Mouse (Mus musculus): ENCODE measurements around the gene Fam184b. TPM values are rescaled to one million over a fixed set of nuclear protein-coding genes. Genes with fewer than 3 reads are reported as not detected.

Gene Fam184b
- total RNA-seq (2023), result not detected

GRCm38 (mm10) chr5:45638806-45639714, at the start of gene Fam184b:
TSS of gene Fam184b (minus strand) at chr5:45639614.

GRCm38 (mm10) chr5:45669598-45670279, 30.3 kb upstream of the Fam184b start, which contains the start of gene Ncapg:
TSS of gene Ncapg (plus strand) at chr5:45669919.

DNA sequence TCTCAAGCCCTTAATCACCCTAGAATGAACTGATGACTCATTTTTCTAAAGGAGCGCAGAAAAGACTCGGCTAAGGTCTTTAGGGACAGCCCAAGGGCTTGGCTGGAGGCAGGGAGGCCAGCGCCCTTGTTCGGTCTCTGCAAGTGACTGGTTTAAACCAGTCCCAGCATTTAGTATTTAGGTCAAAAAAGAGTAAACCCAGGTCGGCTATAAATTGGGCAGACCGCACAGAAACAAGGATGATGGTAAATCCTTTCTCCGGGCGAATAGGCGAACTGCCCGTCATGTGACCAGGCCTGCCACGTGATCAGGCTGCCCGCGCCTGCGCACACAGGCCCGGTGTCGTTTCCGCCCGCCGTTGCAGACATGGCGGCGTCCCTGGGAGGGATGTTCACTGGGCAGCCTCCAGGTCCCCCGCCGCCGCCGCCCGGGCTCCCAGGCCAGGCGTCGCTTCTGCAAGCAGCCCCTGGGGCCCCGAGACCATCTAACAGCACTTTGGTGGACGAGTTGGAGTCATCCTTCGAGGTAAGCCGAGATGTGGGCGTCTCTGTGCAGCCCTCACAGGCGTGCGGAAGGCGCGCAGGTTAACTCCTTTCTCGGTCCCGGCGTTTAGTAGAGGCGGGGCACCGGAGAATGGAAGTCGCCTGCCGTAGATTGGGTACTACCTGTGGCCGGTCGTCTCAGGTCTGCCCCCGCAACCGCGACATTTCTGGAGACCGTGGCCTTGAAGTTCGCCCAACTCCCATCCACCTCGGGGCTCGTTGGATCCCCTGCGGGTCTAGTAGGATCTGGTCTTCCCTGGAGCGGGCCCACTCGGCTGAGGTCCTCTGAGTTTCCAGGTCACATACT, 119.2 kb downstream of the Fam184b start, which contains the start of gene Med28:
Med28 (plus strand) TSS at position 270 of the 849 bp plus-strand sequence.

GRCm38 (mm10) chr5:45493191-45494092, 146.0 kb downstream of the Fam184b start, which contains the start of gene Lap3:
TSS of gene Lap3 (plus strand) at chr5:45493374.

Other genes with a start within 250 kb of the Fam184b start
- gene Qdpr, start 189.4 kb downstream of the Fam184b start, total RNA-seq (2023), result 10 to 100 TPM; 14.7 to 16.0 TPM
- gene Clrn2, start 185.9 kb downstream of the Fam184b start, total RNA-seq (2023), result not detected
- 10 to 100 TPM; 12.3 to 18.4 TPM for gene Lap3, start 146.2 kb downstream of the Fam184b start, total RNA-seq (2023)
- gene Med28, start 119.4 kb downstream of the Fam184b start, total RNA-seq (2023), result 10 to 100 TPM; 47.7 to 51.1 TPM
- 10 to 100 TPM; 34.6 to 36.5 TPM for gene Ncapg, start 30.3 kb upstream of the Fam184b start, total RNA-seq (2023)
- gene Lcorl, start 218.0 kb upstream of the Fam184b start, total RNA-seq (2023), result 10 to 100 TPM; 32.3 to 35.3 TPM